Mouse (Mus musculus): ENCODE measurements around the gene Rtn1.

GRCm38 (mm10) chr12:72407721-72408110 is 1.1 kb downstream of the Rtn1 start:
- TF ChIP-seq POLR2A (IDR thresholded peaks at IDR 0.05; ENCODE audit: insufficient read depth, low read depth, low read length) (no peak), CTCF (IDR thresholded peaks at IDR 0.05; ENCODE audit: insufficient read depth, low read depth, low read length) (no peak)

Data from olfactory bulb, adult 2 months (tissue).